Mouse (Mus musculus): Measurements from ENCODE around the gene Mrpl43.

GRCm38 (mm10) chr19:45047417-45047934 is 41.2 kb upstream of the Mrpl43 start, which contains the start of gene Sfxn3:
- TF ChIP-seq CTCF (conservative IDR thresholded peaks at IDR 0.05; ENCODE audit: insufficient read depth, insufficient read length, low read depth, low read length) (peak; percentile 64), POLR2A (IDR thresholded peaks at IDR 0.05; ENCODE audit: low read depth, low read length) (no peak)
